Mouse (Mus musculus) adrenal gland, adult 18-20 months (tissue): ENCODE data around the gene Ankrd52. TPM values are rescaled to one million over a fixed set of nuclear protein-coding genes. Genes with fewer than 3 reads are reported as not detected.
"Not testable (repeated sequence)": the region's sequence is repeated elsewhere in the genome, so short reads cannot be mapped to it uniquely, and the experiment has no call there.

ENCODE experiments used
- DNase-seq, 2 experiments: peaks; one replicate each; pipeline ENCODE4 v3.0.0; 2021 to 2022; ENCODE audit warnings: low spot score in 2 of 2
- long read RNA-seq, 2 experiments: library from polyadenylated mRNA; stranded (forward); transcript quantifications; one replicate each; pipeline ENCODE4 v2.0.0; 2021
- total RNA-seq, 2 experiments: library from RNA; stranded (reverse); gene quantifications; 1 replicate in 1 of 2; 2 replicates in 1 of 2; pipeline ENCODE4 v1.2.3; 2021

Ankrd52 gene
- 10 to 100 TPM; 61.7 to 61.8 TPM for total RNA-seq
- long read RNA-seq, experiment 1, full-length matches to known transcripts: 1 of 4 reads
- long read RNA-seq, experiment 1, partial matches to known transcripts: 0 of 4 reads
- long read RNA-seq, experiment 1, other reads (novel, unspliced or antisense): 3 of 4 reads
- long read RNA-seq, experiment 2, partial matches to known transcripts: 0 of 7 reads
- long read RNA-seq, experiment 2, other reads (novel, unspliced or antisense): 7 of 7 reads

- peak; percentile 94 to 95 for DNase-seq
Measured at GRCm38 (mm10) chr10:128376455-128377211, at the start of gene Ankrd52. TSS of gene Ankrd52 (plus strand) at chr10:128377115.

DNA sequence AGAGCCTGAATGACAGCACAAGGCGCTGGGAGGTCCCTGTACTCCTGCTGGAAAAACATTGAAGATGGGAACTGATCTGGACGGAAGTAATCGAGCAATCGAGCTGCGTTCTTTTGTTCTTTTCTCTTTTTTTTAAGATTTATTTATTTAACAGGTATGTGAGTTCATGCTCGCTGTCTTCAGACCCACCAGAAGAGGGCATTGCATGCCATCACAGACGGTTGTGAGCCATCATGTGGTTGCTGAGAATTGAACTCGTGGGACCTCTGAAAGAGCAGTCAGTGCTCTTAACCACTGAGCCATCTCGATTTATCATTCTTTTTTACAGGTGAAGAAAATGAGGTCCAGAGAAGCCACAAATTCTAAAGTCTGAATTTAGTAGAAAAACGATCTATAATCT lies 49.3 kb upstream of the Ankrd52 start:
- no peak for DNase-seq

GRCm38 (mm10) chr10:128332358-128333249 lies 44.3 kb upstream of the Ankrd52 start:
- not testable (repeated sequence) for DNase-seq

DNA sequence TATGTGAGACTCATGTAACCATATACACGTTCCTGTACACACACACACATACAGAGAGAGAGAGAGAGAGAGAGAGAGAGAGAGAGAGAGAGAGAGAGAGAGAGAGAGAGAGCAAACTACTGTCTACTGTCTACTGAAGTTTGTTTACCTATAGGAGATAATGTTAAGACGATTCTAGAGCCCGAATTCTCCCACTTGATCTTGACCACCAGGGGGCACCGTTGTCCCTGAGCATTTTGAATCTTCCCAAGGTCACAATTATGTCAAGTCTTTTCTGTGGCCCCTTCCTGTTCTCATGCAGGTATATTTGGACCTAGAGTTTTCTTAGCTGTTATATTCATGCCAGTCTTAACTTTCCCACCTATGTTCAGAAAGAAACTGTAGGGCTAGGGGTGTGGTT lies 41.3 kb upstream of the Ankrd52 start:
- peak; percentile 75 to 82 for DNase-seq

- DNase-seq: no peak
Measured at GRCm38 (mm10) chr10:128336195-128336594, 40.7 kb upstream of the Ankrd52 start.

DNA sequence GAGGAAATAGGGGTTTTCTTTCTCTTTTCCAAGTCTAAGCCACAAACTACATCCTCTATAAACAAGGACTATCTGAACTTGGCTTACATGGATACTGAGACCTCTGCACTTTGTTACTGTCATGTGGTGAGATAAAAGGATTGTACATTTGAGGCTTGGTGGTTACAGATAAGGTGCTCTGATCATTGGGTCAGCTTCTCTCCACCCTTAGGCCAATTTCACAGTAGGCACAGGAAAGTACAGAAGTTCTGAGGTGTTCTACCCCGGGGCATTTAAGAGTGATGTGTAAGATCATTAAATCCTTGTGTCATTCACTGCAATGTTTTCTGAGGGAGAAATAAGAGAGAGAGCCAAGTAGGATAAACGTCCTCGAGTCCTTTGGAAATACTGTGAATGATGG lies 40.3 kb upstream of the Ankrd52 start:
- DNase-seq: no peak

DNA sequence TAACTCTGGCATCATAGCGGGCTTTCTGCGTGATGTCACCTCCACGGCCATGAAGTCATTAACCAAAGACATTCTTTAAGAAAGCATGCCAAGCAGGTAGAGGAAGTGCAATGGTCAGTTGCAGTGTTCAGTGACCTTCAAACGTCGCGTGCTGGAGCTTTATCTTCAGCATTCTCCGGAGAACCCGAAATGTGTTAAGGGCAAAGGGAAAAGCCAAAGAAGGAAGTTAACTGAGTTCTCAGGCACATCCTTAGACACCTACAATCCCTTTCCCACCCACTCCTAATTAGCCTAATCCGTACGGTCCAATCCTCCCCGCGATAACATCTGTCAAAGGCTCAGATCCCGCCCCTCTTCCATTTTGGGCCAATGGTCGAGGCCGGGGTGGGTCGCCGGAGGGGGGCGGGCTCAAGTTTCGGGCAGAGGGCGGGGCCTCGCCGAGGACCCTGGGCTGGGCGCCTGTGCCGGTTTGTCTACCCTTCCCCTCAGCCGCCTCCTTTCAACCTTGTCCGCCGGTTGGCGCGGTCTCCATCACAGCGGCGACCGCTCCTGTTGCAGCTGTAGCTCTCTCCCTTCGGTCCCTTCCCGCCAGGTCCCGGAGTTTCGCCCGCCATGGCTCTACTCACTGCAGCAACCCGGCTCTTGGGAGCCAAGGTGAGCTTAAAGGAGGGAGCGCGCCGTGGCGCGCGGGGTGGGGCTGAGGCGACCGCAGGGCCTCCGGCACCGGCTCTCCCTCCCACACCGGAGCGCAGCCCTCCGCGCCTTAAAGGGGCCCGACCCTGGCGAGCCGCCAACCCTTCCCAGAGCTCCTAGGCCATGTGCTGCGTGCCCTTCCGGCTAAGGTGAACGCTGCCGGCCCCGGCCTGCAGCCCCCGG lies 39.4 kb upstream of the Ankrd52 start, which contains the start of gene Cs:
Cs (plus strand) TSS at position 429 of the 876 bp plus-strand sequence.
- peak; percentile 92 to 96 for DNase-seq

DNA sequence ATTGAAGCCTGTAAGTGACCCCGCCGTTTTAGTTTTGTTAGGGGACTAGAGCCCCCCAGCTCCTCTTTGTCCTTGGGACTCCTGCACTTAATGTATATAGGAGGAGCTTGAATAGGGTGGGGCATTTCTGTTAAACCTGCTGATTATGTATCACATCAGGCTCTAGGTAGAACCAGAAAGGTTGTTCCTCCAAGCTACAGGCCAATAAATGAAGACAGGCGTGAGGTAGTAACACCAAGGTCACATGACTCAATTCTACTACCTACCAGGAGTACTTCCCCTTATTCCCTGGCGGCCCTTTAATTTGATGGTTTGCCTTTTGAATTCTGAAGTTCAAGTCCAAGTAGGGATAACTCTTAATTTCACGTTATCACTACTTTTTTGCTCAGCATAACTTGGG lies 38.5 kb upstream of the Ankrd52 start:
- no peak for DNase-seq

DNA sequence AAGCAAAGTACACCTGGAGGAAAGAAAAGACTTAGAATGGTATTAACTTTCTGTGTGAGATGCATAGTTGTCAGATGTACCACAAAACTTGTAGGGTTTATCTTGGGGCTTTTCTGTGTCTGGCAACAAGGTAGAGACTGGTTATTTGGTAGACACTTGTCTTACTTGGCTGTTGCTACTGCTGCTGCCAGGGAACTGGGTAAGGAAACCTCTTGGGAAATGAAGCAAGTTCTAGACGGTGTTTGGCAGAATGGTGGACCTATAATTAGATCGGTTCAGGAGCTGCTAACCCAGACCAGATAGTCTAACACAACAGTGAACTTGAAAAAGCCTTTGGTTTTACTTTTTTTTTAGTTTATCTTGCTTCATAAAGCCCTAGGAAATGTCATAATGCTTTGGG lies 38.0 kb upstream of the Ankrd52 start:
- DNase-seq: no peak

- no peak for DNase-seq
Measured at GRCm38 (mm10) chr10:128340257-128340656, 36.7 kb upstream of the Ankrd52 start.

DNA sequence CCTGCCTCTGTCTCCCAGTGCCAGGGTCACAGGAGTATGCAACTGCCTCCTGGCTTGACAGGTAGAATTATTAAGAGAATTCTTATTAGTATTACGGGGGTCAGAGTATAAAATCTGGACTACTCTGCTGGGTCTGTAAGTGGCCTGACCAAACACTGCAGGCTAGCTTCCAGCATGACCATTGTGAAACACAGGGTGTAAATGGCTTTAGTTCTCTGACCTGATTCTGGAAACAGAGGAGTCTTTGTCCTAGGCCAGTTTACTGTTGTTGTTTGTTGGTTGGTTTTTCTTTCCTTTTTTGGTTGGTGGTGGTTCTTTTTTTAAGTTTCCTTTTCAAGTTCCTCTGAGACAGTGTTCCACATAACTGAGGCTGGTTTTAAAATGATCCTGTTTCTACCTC lies 33.5 kb upstream of the Ankrd52 start:
- no peak for DNase-seq

DNA sequence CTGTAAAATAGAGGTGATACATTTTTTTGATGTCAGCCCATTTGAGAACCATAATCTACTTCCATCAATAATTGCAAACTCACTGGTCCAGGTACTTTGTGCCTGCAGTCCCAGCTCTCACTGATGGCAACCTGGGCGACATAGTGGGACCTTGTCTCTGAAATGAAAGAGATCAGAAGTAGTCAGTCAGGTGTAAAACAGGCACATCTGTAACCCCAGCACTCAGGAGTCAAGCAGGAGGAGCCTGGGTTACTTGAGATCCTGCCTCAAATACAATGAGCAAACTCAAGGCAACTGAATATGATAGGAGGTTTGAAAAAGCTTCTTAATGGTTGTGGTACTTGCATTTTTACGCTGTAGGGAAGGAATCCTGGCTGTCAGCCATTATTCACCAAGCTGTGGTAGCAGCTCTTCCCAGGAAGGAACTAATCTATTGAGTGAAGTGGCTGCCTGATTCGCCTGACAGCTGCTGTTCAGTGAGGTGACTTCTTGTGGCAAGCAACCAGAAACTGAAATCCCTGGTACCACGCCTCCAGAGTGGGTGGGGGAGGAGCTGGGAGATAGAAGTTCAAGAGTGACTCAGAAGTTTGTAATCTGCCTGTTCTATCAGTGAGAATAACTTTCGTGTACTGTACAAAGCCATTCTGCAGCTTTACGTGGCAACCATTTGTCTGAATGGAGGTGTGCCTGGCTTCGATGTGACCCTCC lies 32.2 kb upstream of the Ankrd52 start:
- DNase-seq: peak; percentile 57 to 71

GRCm38 (mm10) chr10:128347541-128347940 lies 29.4 kb upstream of the Ankrd52 start:
- DNase-seq: no peak

DNA sequence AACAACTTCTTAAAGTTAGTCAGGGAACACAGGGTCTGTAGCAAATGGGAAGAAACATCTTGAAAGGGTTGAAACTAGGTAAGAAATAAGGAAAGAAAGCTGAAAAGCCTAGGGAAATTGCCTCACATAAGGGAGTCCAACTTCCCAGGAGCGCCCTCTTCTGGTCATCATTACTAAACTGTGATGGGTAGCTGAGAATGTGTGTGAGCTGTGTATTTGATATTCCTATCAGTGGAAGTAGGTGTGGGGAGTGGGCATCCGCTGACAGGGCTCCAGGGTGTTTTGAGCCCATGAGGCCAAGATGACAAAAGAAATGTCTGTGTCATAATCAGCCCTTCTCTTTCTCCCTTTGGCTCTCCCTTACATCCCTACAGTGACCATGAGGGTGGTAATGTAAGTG lies 18.1 kb upstream of the Ankrd52 start:
- DNase-seq: peak; percentile 58

- DNase-seq: no peak
Measured at GRCm38 (mm10) chr10:128359226-128359625, 17.7 kb upstream of the Ankrd52 start.

DNA sequence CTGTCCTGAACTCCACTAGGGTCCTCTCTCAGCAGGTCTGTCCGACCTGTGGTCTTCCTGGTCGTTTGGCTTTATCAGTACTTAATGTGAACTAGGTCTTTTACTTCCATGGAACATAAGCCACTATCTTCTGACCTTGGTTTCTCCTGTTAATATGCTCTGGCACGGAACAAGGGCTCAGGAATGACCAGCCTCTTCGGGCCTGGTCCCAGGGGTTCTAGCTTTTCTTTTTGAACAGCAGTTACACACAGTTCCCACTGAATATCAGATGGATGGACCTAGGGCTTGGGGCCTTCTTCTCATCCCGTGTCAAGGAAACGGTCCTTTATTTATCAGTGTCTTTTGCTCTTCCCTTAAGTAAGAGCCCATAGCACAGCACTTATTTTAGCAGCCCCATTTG lies 15.1 kb upstream of the Ankrd52 start:
- DNase-seq: no peak

DNA sequence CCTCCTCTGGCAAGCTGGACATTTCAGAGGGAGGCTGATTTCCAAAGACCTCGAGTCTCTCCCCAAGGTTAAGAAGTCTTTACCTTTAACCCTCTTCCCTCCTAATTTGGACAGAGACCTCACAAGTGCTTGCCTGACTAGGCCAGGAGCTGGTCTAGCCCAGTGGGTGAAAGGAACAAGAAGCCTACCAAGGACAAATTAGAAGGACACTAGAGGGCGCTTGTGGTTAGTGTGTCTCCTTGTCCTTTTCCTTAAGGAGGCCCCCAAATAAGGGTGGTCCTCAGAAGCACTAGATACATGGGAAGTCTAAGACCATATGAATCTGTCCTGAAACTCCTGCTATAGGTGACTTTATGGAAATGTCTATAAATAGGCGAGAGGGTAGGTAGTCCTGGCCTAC lies 14.3 kb upstream of the Ankrd52 start:
- no peak for DNase-seq

DNA sequence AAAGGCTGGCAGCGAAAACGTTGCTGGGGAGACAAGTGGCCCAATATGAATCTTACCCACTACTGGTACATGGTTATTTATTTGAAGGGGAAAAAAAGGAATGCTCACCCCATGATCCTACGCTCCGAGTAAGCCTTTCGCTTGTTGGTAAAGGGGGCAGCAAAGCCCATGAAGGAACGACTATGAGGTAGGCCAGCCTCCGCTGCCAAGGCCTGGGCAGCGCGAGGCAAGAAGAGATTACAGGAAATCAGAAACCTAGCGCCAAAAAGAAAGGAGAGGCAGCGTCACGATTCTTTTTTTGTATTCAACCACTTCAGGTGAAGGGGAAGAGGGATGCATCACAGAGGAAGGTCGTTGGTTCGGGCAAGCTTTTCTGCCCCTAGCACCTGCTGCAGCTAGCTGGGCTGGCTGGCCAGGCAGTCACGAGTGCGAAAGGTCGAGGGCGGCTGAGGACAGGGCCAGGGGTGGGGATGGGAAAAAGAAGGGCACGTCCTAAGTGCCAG lies 9.0 kb upstream of the Ankrd52 start:
- no peak for DNase-seq

DNA sequence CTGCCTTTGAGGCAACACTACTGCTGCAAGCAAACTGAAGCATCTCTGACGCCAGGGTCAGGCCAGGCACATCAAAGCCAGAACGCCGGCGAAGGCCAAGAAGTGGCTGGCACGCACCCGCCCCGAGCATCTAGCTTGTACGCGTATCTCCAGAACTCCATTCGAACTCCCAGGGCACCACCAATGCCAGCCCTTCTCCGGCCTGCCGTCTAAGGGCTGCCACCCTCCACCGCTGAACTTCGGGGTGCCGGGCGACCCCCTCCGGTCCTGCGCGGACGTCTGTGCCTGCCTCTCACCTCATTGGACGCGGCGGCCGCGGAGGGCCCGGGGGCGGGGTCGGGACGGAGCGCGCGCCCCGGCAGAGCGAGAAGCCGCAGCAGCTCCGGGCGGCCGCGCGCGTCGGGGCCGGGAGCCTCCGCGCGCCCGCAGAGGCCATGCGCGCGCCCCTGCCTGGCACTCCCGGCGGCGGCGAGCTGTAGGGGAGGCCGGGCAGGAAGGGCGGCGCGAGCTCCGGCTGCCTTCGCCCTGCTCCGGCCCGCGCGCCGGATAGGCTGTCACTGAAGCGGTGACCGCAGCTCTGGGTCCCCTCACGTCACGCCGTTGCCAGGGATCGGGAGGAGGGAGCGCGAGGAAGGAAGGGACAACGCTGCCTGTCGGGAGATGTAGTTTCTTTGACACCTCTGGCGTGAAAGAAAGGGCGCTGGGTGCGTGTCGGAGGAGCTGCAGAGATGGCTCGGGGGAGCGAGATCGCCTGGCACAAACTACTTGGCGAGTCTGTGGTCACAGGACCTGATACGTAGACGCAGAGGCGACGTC lies 8.3 kb upstream of the Ankrd52 start, which contains the start of gene Coq10a:
Coq10a (minus strand) TSS at position 596 of the 816 bp plus-strand sequence.
- peak; percentile 86 to 88 for DNase-seq
